Mouse (Mus musculus): ENCODE measurements around the gene Plekha6. TPM values are rescaled to one million over a fixed set of nuclear protein-coding genes. Genes with fewer than 3 reads are reported as not detected.

The Plekha6 gene
- polyA plus RNA-seq, 2 experiments = 0.81 to 2.1 TPM

- H3K4me2 ChIP-seq (ENCODE audit: low read depth) = no peak overlapping the region
- H3K4me1 ChIP-seq (replicated peaks; ENCODE audit: control insufficient read depth in 2 of 2, insufficient read depth in 2 of 2, low read length in 1 of 2) = no peaks in the 10 kb centered on the region
- no peaks in the 10 kb centered on the region; the same call in 1 of the 2 replicates for H3K27me3 ChIP-seq (ENCODE audit: control insufficient read depth, insufficient read depth, low read length)
- DNase-seq (ENCODE audit: low read depth in 3 of 3, low spot score in 3 of 3) = no peak
- no peak overlapping the region for H3K27ac ChIP-seq
- WGBS (ENCODE audit: insufficient replicate concordance) = 94% methylated on average over 3 of the region's 3 CpGs
- no peak for ATAC-seq (ENCODE audit: insufficient read depth)
- no peaks in the 10 kb centered on the region for H3K9me3 ChIP-seq (ENCODE audit: control insufficient read depth, low read length)
- H3K9ac ChIP-seq (replicated peaks) = no peak overlapping the region
- H3K36me3 ChIP-seq (replicated peaks; ENCODE audit: control insufficient read depth, insufficient read depth, low read depth) = no peaks in the 10 kb centered on the region
- TF ChIP-seq EP300 (IDR thresholded peaks at IDR 0.05; ENCODE audit: low read depth) (no peak), CTCF (IDR thresholded peaks at IDR 0.05; ENCODE audit: low read depth) (no peak)
- H3K4me3 ChIP-seq (ENCODE audit: insufficient read depth in 1 of 2, low read depth in 2 of 2, low read length in 2 of 2) = no peak overlapping the region
These were observed 51.3 kb downstream of the Plekha6 start for GRCm38 (mm10) chr1:133215360-133215700.

GRCm38 (mm10) chr1:133215753-133216152 lies 51.7 kb downstream of the Plekha6 start:
- no peaks in the 10 kb centered on the region for H3K36me3 ChIP-seq (replicated peaks; ENCODE audit: control insufficient read depth, insufficient read depth, low read depth)
- ATAC-seq (ENCODE audit: insufficient read depth) (no peak), DNase-seq (ENCODE audit: low read depth in 3 of 3, low spot score in 3 of 3) (no peak)
- no peak overlapping the region for H3K9ac ChIP-seq (replicated peaks)
- H3K9me3 ChIP-seq (ENCODE audit: control insufficient read depth, low read length) = no peaks in the 10 kb centered on the region
- WGBS (ENCODE audit: insufficient replicate concordance) = 62% methylated on average over 10 of the region's 10 CpGs
- no peaks in the 10 kb centered on the region for H3K4me1 ChIP-seq (replicated peaks; ENCODE audit: control insufficient read depth in 2 of 2, insufficient read depth in 2 of 2, low read length in 1 of 2)
- H3K27ac ChIP-seq = no peak overlapping the region
- TF ChIP-seq EP300 (IDR thresholded peaks at IDR 0.05; ENCODE audit: low read depth) = no peak
- no peak for TF ChIP-seq CTCF (IDR thresholded peaks at IDR 0.05; ENCODE audit: low read depth)
- H3K27me3 ChIP-seq (ENCODE audit: control insufficient read depth, insufficient read depth, low read length) = no peaks in the 10 kb centered on the region; the same call in 1 of the 2 replicates
- no peak overlapping the region for H3K4me2 ChIP-seq (ENCODE audit: low read depth)
- no peak overlapping the region for H3K4me3 ChIP-seq (ENCODE audit: insufficient read depth in 1 of 2, low read depth in 2 of 2, low read length in 2 of 2)

GRCm38 (mm10) chr1:133217031-133217430 lies 53.0 kb downstream of the Plekha6 start:
- no peaks in the 10 kb centered on the region for H3K36me3 ChIP-seq (replicated peaks; ENCODE audit: control insufficient read depth, insufficient read depth, low read depth)
- no peak overlapping the region for H3K27ac ChIP-seq
- TF ChIP-seq CTCF (IDR thresholded peaks at IDR 0.05; ENCODE audit: low read depth) (no peak), EP300 (IDR thresholded peaks at IDR 0.05; ENCODE audit: low read depth) (no peak)
- ATAC-seq (ENCODE audit: insufficient read depth) (no peak), DNase-seq (ENCODE audit: low read depth in 3 of 3, low spot score in 3 of 3) (no peak)
- H3K9ac ChIP-seq (replicated peaks) = no peak overlapping the region
- WGBS (ENCODE audit: insufficient replicate concordance) = 54% methylated on average over 5 of the region's 5 CpGs
- no peaks in the 10 kb centered on the region for H3K9me3 ChIP-seq (ENCODE audit: control insufficient read depth, low read length)
- no peaks in the 10 kb centered on the region for H3K4me1 ChIP-seq (replicated peaks; ENCODE audit: control insufficient read depth in 2 of 2, insufficient read depth in 2 of 2, low read length in 1 of 2)
- no peak overlapping the region for H3K4me2 ChIP-seq (ENCODE audit: low read depth)
- H3K27me3 ChIP-seq (ENCODE audit: control insufficient read depth, insufficient read depth, low read length) = no peaks in the 10 kb centered on the region; the same call in 1 of the 2 replicates
- no peak overlapping the region for H3K4me3 ChIP-seq (ENCODE audit: insufficient read depth in 1 of 2, low read depth in 2 of 2, low read length in 2 of 2)

GRCm38 (mm10) chr1:133219106-133219505 lies 55.1 kb downstream of the Plekha6 start:
- Histone ChIP-seq H3K27me3 (ENCODE audit: control insufficient read depth, insufficient read depth, low read length) (no peaks in the 10 kb centered on the region; the same call in 1 of the 2 replicates), H3K27ac (no peak overlapping the region), H3K36me3 (replicated peaks; ENCODE audit: control insufficient read depth, insufficient read depth, low read depth) (no peaks in the 10 kb centered on the region), H3K4me3 (ENCODE audit: insufficient read depth in 1 of 2, low read depth in 2 of 2, low read length in 2 of 2) (no peak overlapping the region), H3K4me1 (replicated peaks; ENCODE audit: control insufficient read depth in 2 of 2, insufficient read depth in 2 of 2, low read length in 1 of 2) (no peaks in the 10 kb centered on the region), H3K9ac (replicated peaks) (no peak overlapping the region), H3K9me3 (ENCODE audit: control insufficient read depth, low read length) (no peaks in the 10 kb centered on the region), H3K4me2 (ENCODE audit: low read depth) (no peak overlapping the region)
- DNase-seq (ENCODE audit: low read depth in 3 of 3, low spot score in 3 of 3) = no peak
- TF ChIP-seq EP300 (IDR thresholded peaks at IDR 0.05; ENCODE audit: low read depth) (no peak), CTCF (IDR thresholded peaks at IDR 0.05; ENCODE audit: low read depth) (no peak)
- 55% methylated on average over 1 of the region's 1 CpGs for WGBS (ENCODE audit: insufficient replicate concordance)
- ATAC-seq (ENCODE audit: insufficient read depth) = no peak

GRCm38 (mm10) chr1:133221459-133221858 lies 57.4 kb downstream of the Plekha6 start:
- ATAC-seq (ENCODE audit: insufficient read depth) (no peak), DNase-seq (ENCODE audit: low read depth in 3 of 3, low spot score in 3 of 3) (no peak)
- Histone ChIP-seq H3K9ac (replicated peaks) (no peak overlapping the region), H3K27me3 (ENCODE audit: control insufficient read depth, insufficient read depth, low read length) (peaks cover 3% of the 10 kb centered on the region), H3K36me3 (replicated peaks; ENCODE audit: control insufficient read depth, insufficient read depth, low read depth) (no peaks in the 10 kb centered on the region), H3K9me3 (ENCODE audit: control insufficient read depth, low read length) (no peaks in the 10 kb centered on the region), H3K4me1 (replicated peaks; ENCODE audit: control insufficient read depth in 2 of 2, insufficient read depth in 2 of 2, low read length in 1 of 2) (no peaks in the 10 kb centered on the region; a peak in 1 of 4 replicates), H3K4me2 (ENCODE audit: low read depth) (no peak overlapping the region), H3K27ac (no peak overlapping the region), H3K4me3 (ENCODE audit: insufficient read depth in 1 of 2, low read depth in 2 of 2, low read length in 2 of 2) (no peak overlapping the region)
- TF ChIP-seq EP300 (IDR thresholded peaks at IDR 0.05; ENCODE audit: low read depth) (no peak), CTCF (IDR thresholded peaks at IDR 0.05; ENCODE audit: low read depth) (no peak)
- 32% methylated on average over 3 of the region's 3 CpGs for WGBS (ENCODE audit: insufficient replicate concordance)
